Mouse (Mus musculus): ENCODE results near the gene Fam222b.
"Not testable (repeated sequence)": the region's sequence is repeated elsewhere in the genome, so short reads cannot be mapped to it uniquely, and the experiment has no call there.

The Fam222b gene

GRCm38 (mm10) chr11:78087756-78088281 is 6.6 kb upstream of the Fam222b start:
- no peak for DNase-seq (ENCODE audit: low spot score)

GRCm38 (mm10) chr11:78094137-78094503 is 340 bp upstream of the Fam222b start:
- DNase-seq (ENCODE audit: low spot score), result no peak

- no peak for DNase-seq (ENCODE audit: low spot score)
Observed at GRCm38 (mm10) chr11:78095144-78095516, 670 bp downstream of the Fam222b start.

- no peak for DNase-seq (ENCODE audit: low spot score)
Observed at GRCm38 (mm10) chr11:78097077-78097476, 2.6 kb downstream of the Fam222b start.

- no peak for DNase-seq (ENCODE audit: low spot score)
Observed at GRCm38 (mm10) chr11:78100746-78101145, 6.3 kb downstream of the Fam222b start.

- no peak for DNase-seq (ENCODE audit: low spot score)
Observed at GRCm38 (mm10) chr11:78102142-78102541, 7.7 kb downstream of the Fam222b start.

GRCm38 (mm10) chr11:78102958-78103747 is 8.7 kb downstream of the Fam222b start:
- DNase-seq (ENCODE audit: low spot score), result no peak

- no peak for DNase-seq (ENCODE audit: low spot score)
Observed at GRCm38 (mm10) chr11:78104501-78104900, 10.0 kb downstream of the Fam222b start.

GRCm38 (mm10) chr11:78113616-78114015 is 19.2 kb downstream of the Fam222b start:
- DNase-seq (ENCODE audit: low spot score), result no peak

- no peak for DNase-seq (ENCODE audit: low spot score)
Observed at GRCm38 (mm10) chr11:78114676-78115366, 20.4 kb downstream of the Fam222b start.

- DNase-seq (ENCODE audit: low spot score), result peak; percentile 94
Observed at GRCm38 (mm10) chr11:78115367-78116145, 21.1 kb downstream of the Fam222b start.

- DNase-seq (ENCODE audit: low spot score), result no peak
Observed at GRCm38 (mm10) chr11:78116146-78116410, 21.6 kb downstream of the Fam222b start.

GRCm38 (mm10) chr11:78118467-78118866 is 24.0 kb downstream of the Fam222b start:
- DNase-seq (ENCODE audit: low spot score), result no peak

- DNase-seq (ENCODE audit: low spot score), result no peak
Observed at GRCm38 (mm10) chr11:78119898-78120297, 25.4 kb downstream of the Fam222b start.

- DNase-seq (ENCODE audit: low spot score), result no peak
Observed at GRCm38 (mm10) chr11:78121176-78121575, 26.7 kb downstream of the Fam222b start.

- no peak for DNase-seq (ENCODE audit: low spot score)
Observed at GRCm38 (mm10) chr11:78122815-78123214, 28.4 kb downstream of the Fam222b start.

GRCm38 (mm10) chr11:78123782-78124181 is 29.3 kb downstream of the Fam222b start:
- no peak for DNase-seq (ENCODE audit: low spot score)

GRCm38 (mm10) chr11:78125691-78126090 is 31.2 kb downstream of the Fam222b start:
- DNase-seq (ENCODE audit: low spot score), result no peak

- no peak for DNase-seq (ENCODE audit: low spot score)
Observed at GRCm38 (mm10) chr11:78126739-78127138, 32.3 kb downstream of the Fam222b start.

- DNase-seq (ENCODE audit: low spot score), result no peak
Observed at GRCm38 (mm10) chr11:78129458-78129857, 35.0 kb downstream of the Fam222b start.

GRCm38 (mm10) chr11:78133915-78134314 is 39.5 kb downstream of the Fam222b start:
- DNase-seq (ENCODE audit: low spot score), result no peak

GRCm38 (mm10) chr11:78134344-78134743 is 39.9 kb downstream of the Fam222b start:
- no peak for DNase-seq (ENCODE audit: low spot score)

GRCm38 (mm10) chr11:78135314-78135713 is 40.9 kb downstream of the Fam222b start:
- DNase-seq (ENCODE audit: low spot score), result not testable (repeated sequence)

All from ovary, postnatal 36 days (tissue).